ENCODE assay signal across 16 mouse cellular contexts in the genomic region with DNA sequence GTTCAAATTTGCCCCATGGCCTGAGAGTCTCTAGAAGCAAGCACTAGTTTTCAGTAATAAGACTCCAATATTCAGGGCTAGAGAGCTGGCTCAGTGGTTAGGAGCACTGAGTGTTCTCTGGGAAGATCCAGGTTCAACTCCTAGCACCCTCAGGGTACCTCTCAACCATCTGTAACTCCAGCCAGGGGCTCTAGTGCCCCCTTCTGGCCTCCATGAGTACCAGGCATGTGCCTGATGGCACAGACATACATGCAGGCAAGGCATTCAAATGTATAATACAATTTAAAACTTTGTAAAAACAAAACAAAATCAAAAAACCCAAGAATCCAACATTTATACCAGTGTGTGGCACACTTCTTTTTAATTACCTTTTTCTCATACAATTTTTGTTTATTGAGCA.
DNase-seq lines count a peak whose midpoint lies in the region; ATAC-seq and TF ChIP-seq lines count a peak whose summit lies in the region.
"Had no signal": no experiment of that assay in that cellular context is flagged by ENCODE, and none has a peak within 500 bp of the region (broad histone marks: within the 10 kb centered on the region; RNA-seq: fewer than 3 reads in every experiment).

No protein-coding gene starts in this region.

- no peak overlapping the region for H3K27ac ChIP-seq in forebrain, postnatal 0 days (ENCODE audit: low read depth, low read length)
- H3K27ac ChIP-seq in forebrain, embryonic 14.5 days (ENCODE audit: low read depth, low read length), result no peak overlapping the region
- H3K27ac ChIP-seq in intestine, postnatal 0 days (ENCODE audit: low read depth, low read length), result no peak overlapping the region
- no peak overlapping the region for H3K27ac ChIP-seq in intestine, embryonic 16.5 days (ENCODE audit: low read length)
- H3K27ac ChIP-seq in lung, postnatal 0 days (ENCODE audit: low read length), result no peak overlapping the region; the same call in 1 of the 2 replicates
- H3K27ac ChIP-seq: embryonic facial prominence, embryonic 10.5 days; hindbrain, postnatal 0 days had no signal

- H3K4me1 ChIP-seq in forebrain, postnatal 0 days (ENCODE audit: insufficient read depth), result 0 out of 2 replicates have a peak, but pooled peaks cover 5% of the 10 kb centered on the region
- no peaks in the 10 kb centered on the region for H3K4me1 ChIP-seq in forebrain, embryonic 14.5 days (ENCODE audit: control insufficient read depth, insufficient read depth, low read length)
- no peaks in the 10 kb centered on the region for H3K4me1 ChIP-seq in intestine, postnatal 0 days (replicated peaks; ENCODE audit: control insufficient read depth, insufficient read depth, low read length)
- H3K4me1 ChIP-seq in intestine, embryonic 16.5 days (ENCODE audit: control insufficient read depth, insufficient read depth, low read length), result peaks cover 14% of the 10 kb centered on the region
- H3K4me1 ChIP-seq in lung, postnatal 0 days (ENCODE audit: insufficient read depth, low read depth, low read length), result peaks cover 21% of the 10 kb centered on the region

- no peaks in the 10 kb centered on the region; the same call in 1 of the 2 replicates for H3K36me3 ChIP-seq in forebrain, postnatal 0 days (ENCODE audit: insufficient read depth)
- H3K36me3 ChIP-seq in forebrain, embryonic 14.5 days (ENCODE audit: control insufficient read depth, insufficient read depth, low read length), result no peaks in the 10 kb centered on the region
- H3K36me3 ChIP-seq in intestine, postnatal 0 days (ENCODE audit: control insufficient read depth, insufficient read depth), result peaks cover 11% of the 10 kb centered on the region
- H3K36me3 ChIP-seq in intestine, embryonic 16.5 days (ENCODE audit: control insufficient read depth, insufficient read depth, low read length), result no peaks in the 10 kb centered on the region
- no peaks in the 10 kb centered on the region for H3K36me3 ChIP-seq in lung, postnatal 0 days (ENCODE audit: insufficient read depth, low read length)
- H3K36me3 ChIP-seq: embryonic facial prominence, embryonic 10.5 days had no signal

- no peaks in the 10 kb centered on the region for H3K9me3 ChIP-seq in forebrain, postnatal 0 days (ENCODE audit: low read length)
- H3K9me3 ChIP-seq in forebrain, embryonic 14.5 days (replicated peaks; ENCODE audit: control insufficient read depth, low read length), result no peaks in the 10 kb centered on the region
- no peaks in the 10 kb centered on the region for H3K9me3 ChIP-seq in intestine, postnatal 0 days (ENCODE audit: control insufficient read depth)
- no peaks in the 10 kb centered on the region for H3K9me3 ChIP-seq in intestine, embryonic 16.5 days (ENCODE audit: control insufficient read depth, low read length)
- no peaks in the 10 kb centered on the region for H3K9me3 ChIP-seq in lung, postnatal 0 days (ENCODE audit: low read length)
- H3K9me3 ChIP-seq: embryonic facial prominence, embryonic 10.5 days had no signal

- 0 out of 2 replicates have a peak, but pooled peaks have one; percentile 13 for TF ChIP-seq CTCF in forebrain, postnatal 0 days (IDR thresholded peaks at IDR 0.05; ENCODE audit: low read depth)
- TF ChIP-seq CTCF in intestine, postnatal 0 days (IDR thresholded peaks at IDR 0.05; ENCODE audit: low read depth), result peak; percentile 66
- peak; percentile 59 for TF ChIP-seq CTCF in lung, postnatal 0 days (IDR thresholded peaks at IDR 0.05)

- no peak for ATAC-seq in forebrain, postnatal 0 days
- no peak for ATAC-seq in forebrain, embryonic 14.5 days
- no peak for ATAC-seq in intestine, postnatal 0 days
- no peak for ATAC-seq in intestine, embryonic 16.5 days
- ATAC-seq in lung, postnatal 0 days, result no peak
- ATAC-seq: hindbrain, postnatal 0 days had no signal

- TF ChIP-seq EP300 in lung, postnatal 0 days (IDR thresholded peaks at IDR 0.05), result no peak

- no peak overlapping the region for H3K4me3 ChIP-seq in forebrain, postnatal 0 days (ENCODE audit: low read depth, low read length)
- no peak overlapping the region for H3K4me3 ChIP-seq in forebrain, embryonic 14.5 days (ENCODE audit: low read depth, low read length)
- no peak overlapping the region for H3K4me3 ChIP-seq in intestine, postnatal 0 days (ENCODE audit: low read depth, low read length)
- no peak overlapping the region for H3K4me3 ChIP-seq in intestine, embryonic 16.5 days (ENCODE audit: low read length)
- H3K4me3 ChIP-seq in lung, postnatal 0 days (ENCODE audit: low read depth, low read length), result no peak overlapping the region
- H3K4me3 ChIP-seq: embryonic facial prominence, embryonic 10.5 days had no signal

- DNase-seq in forebrain, postnatal 0 days, result no peak
- DNase-seq in forebrain, embryonic 14.5 days (ENCODE audit: low spot score), result no peak
- no peak for DNase-seq in lung, postnatal 0 days (ENCODE audit: low spot score)
- DNase-seq in lung, postnatal 10 days, result no peak
- DNase-seq in adrenal gland, postnatal 14 days, result no peak
- no peak for DNase-seq in embryo, embryonic 10 days (ENCODE audit: low spot score)
- DNase-seq: adrenal gland, adult 2 months; cerebellum, adult 9-11 months; kidney, postnatal 10 days; left cerebral cortex, postnatal 4 days; lung, adult 18-20 months; right cerebral cortex, adult 18-20 months had no signal

- H3K27me3 ChIP-seq in forebrain, postnatal 0 days (ENCODE audit: insufficient read depth, low read length), result no peaks in the 10 kb centered on the region
- H3K27me3 ChIP-seq in forebrain, embryonic 14.5 days (replicated peaks; ENCODE audit: control insufficient read depth, insufficient read depth, low read length), result no peaks in the 10 kb centered on the region
- H3K27me3 ChIP-seq in intestine, postnatal 0 days (replicated peaks; ENCODE audit: control insufficient read depth, insufficient read depth, low read length), result no peaks in the 10 kb centered on the region
- H3K27me3 ChIP-seq in intestine, embryonic 16.5 days (replicated peaks; ENCODE audit: control insufficient read depth, insufficient read depth, low read length), result no peaks in the 10 kb centered on the region
- H3K27me3 ChIP-seq in lung, postnatal 0 days (replicated peaks; ENCODE audit: insufficient read depth, low read length), result no peaks in the 10 kb centered on the region

- no peak overlapping the region for H3K4me2 ChIP-seq in forebrain, postnatal 0 days (ENCODE audit: low read depth)
- H3K4me2 ChIP-seq in forebrain, embryonic 14.5 days (ENCODE audit: low read length), result no peak overlapping the region
- no peak overlapping the region for H3K4me2 ChIP-seq in intestine, postnatal 0 days (replicated peaks; ENCODE audit: low read depth)
- H3K4me2 ChIP-seq in intestine, embryonic 16.5 days (ENCODE audit: low read depth, low read length), result no peak overlapping the region
- no peak overlapping the region for H3K4me2 ChIP-seq in lung, postnatal 0 days (replicated peaks; ENCODE audit: low read depth, low read length)

- no peak overlapping the region for H3K9ac ChIP-seq in forebrain, postnatal 0 days
- no peak overlapping the region for H3K9ac ChIP-seq in forebrain, embryonic 14.5 days (ENCODE audit: low read length)
- no peak overlapping the region for H3K9ac ChIP-seq in intestine, postnatal 0 days (ENCODE audit: low read depth, low read length)
- H3K9ac ChIP-seq in intestine, embryonic 16.5 days (ENCODE audit: low read depth, low read length), result no peak overlapping the region
- H3K9ac ChIP-seq in lung, postnatal 0 days (replicated peaks; ENCODE audit: low read depth), result no peak overlapping the region

Comparison
In these comparisons a context has a peak if more than half of its experiments do, and no peak if none do; other contexts are left out.
1. CTCF ChIP-seq: peak in every context shown above with its lines; median percentile 66 in intestine, postnatal 0 days; 59 in lung, postnatal 0 days; 13 in forebrain, postnatal 0 days.